Mouse (Mus musculus): ENCODE measurements around the gene Gab1.

Gab1 gene

DNA sequence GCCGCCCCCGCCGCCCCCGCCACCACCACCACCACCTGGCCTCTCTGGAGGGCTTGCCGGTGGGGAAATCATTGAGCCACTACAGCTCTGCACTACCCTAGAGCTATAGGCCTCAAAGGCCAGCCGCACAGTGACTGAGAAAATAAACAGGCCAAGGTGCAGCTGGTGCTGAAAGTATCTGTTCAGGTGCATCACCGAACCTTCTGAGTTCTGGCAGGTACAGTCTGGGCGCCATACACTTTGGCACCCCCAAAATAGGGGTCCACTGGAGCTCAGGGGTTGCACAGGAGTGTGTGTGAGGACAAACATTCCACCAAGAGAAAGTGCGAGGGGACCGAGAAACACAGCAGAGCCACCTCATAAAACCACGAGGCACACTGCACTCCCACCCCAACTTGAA lies 31.7 kb downstream of the Gab1 start:
- ATAC-seq (ENCODE audit: insufficient number of reproducible peaks, low FRiP score, low TSS enrichment): no peak

DNA sequence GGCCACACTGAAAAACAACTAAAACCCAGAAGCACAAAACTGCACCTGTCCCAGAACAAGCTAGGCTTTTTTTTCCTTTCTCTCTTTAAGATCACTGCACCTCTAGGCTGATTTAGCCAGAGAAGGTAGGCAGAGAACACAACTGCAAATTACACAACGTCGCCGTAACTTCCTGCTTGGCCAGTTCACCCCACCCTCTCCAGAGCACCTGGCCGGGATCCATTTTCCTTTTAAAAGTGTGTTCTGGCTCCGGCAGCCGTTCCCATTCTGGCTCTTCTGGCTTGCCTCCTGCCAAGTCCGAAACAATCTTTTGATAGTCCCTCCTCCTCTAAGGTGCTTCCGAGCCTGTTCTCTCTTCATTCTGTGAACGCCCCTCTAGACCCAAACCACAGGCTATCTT lies 32.4 kb downstream of the Gab1 start:
- no peak for ATAC-seq (ENCODE audit: insufficient number of reproducible peaks, low FRiP score, low TSS enrichment)

DNA sequence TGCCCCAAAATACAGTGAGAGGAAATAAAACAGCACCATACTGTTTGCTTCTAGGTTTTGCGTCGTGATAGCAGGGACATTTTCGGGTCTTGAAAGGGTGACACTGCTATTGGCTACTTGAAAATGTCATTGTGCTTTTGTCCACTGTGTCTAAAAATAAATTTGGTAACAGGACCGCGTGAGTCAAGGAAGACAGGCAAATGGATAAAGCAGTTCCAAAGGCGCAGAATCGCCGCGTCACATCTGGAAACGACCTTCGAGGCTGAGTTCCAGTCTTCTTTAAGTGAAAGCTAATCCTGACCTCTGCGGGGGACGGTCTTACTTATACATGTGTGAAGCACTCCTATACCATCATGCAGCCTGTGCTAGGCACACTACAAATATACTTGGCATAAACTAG lies 35.0 kb downstream of the Gab1 start:
- ATAC-seq (ENCODE audit: insufficient number of reproducible peaks, low FRiP score, low TSS enrichment): no peak

DNA sequence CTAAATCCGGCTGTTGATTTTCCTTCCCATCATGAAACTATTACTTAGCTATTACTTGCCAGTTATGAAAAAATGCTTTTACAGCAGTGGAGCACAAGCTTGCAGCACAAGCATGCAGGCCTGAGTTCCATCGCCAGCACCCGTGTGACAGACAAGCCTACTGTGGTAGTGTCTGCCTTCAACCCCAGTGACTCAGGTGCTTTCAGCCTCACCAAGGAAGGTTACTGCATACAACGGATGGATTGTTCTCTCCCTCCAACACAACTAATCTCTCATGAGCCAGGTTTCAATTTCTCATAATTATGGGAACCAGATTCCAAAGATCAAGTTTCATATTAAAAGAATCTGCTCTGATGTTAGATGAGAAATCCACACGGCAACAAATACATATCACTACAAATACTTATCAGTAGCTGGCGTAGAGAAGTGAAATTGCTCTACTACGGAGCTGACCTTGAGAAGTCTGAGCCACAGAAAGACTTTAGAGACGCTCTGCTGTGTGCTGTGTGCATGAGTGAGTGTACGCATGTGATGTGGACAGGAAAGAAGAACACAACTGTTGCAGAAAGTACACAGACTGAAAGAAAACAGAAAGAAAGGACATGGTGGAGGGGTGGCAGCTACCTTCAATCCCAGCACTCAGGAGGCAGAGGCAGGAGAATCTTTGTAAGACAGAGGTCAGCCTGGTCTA lies 36.4 kb downstream of the Gab1 start:
- no peak for ATAC-seq (ENCODE audit: insufficient number of reproducible peaks, low FRiP score, low TSS enrichment)

DNA sequence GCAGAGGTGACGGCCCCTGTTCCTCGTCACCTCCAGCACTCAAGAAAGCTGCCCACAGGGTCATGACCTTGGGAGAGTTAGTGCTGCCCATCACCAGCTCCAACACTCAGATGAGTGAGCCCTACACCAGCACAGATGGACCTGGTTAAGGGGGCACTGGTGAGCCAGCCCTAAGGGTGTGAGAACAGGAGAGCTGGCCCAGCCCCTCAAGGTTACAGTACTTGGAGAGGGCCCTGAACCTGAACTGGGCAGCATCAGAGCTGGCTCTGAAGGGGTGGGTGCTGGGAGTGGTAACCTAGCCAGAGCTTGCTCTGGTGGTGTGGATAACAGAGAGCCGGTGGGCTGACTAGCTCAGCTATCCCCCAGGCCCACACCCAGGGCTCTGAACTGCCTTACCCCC lies 37.8 kb downstream of the Gab1 start:
- ATAC-seq (ENCODE audit: insufficient number of reproducible peaks, low FRiP score, low TSS enrichment): no peak

DNA sequence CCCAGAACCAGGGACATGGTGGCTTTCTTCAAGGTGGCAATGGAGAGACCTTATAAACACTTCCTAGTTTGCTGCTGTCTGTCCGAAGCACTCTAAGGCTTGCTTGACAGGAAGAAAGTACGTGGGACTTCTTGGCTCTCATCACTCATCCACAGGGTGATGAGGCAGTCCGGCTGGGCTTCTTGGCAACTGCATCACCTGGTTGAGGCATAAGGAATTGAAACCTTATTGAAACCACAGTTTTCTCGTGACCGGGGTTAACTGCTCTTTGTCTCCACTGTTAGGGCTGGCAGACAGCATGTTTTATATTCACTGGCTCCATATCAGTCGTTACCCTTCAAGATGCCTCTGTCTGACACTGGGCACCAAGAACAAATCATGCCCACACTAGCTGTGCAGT lies 40.2 kb downstream of the Gab1 start:
- ATAC-seq (ENCODE audit: insufficient number of reproducible peaks, low FRiP score, low TSS enrichment): no peak

DNA sequence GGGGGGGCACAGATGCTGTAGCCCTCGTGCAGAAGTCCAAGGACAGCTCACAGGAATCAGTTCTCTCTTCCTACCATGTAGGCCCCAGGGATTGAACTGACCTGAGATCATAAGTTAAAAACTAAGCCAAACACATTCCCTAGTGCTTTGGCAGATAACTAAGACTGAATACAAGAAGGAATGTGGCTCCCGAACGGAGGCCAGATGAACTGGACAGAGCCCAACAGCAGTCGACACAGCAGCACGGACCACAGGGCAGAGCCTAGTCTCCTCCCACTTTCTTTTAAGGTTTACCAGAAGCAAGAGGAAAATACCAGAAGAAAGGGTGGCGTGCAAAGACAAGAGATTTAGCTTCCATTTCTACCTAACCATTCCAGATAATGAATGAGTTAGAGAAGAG lies 42.1 kb downstream of the Gab1 start:
- no peak for ATAC-seq (ENCODE audit: insufficient number of reproducible peaks, low FRiP score, low TSS enrichment)

DNA sequence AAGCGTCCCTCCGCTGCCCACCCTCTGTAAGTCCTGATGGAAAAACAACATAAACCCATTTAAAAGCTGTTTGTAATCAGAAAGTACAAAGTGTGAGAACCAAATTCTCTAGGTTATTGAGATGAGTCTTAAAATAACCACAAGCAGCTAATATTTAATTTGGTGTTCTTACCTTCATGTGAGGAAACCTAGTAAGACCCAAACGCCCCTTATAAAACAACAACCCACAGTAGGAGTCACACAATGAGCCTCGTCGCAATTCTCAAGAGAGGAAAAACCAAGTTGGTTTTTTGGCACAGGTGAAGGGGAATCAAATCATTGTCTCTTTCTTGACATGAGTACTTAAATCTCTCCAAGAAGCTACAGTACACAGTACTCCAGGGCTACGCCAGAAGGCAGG lies 44.9 kb downstream of the Gab1 start:
- no peak for ATAC-seq (ENCODE audit: insufficient number of reproducible peaks, low FRiP score, low TSS enrichment)

DNA sequence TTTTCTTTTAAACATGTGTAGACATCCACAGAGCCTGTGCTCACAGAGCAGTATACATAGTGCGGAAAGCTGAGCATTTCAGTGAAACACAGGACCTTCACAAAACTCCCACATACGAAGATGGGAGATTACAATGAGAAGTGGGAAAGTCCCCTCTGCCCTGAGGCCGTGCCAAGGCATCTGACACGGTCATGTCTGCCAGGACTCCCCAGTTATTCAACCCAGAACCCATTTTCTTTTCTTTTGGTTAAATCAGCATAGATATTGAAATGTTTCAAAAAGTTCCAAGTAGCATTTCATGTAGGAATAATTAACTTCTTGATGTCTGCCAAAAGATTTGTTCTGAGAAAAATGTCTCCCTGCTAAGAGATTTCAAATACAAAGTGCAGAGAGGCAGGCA lies 45.9 kb downstream of the Gab1 start:
- no peak for ATAC-seq (ENCODE audit: insufficient number of reproducible peaks, low FRiP score, low TSS enrichment)

DNA sequence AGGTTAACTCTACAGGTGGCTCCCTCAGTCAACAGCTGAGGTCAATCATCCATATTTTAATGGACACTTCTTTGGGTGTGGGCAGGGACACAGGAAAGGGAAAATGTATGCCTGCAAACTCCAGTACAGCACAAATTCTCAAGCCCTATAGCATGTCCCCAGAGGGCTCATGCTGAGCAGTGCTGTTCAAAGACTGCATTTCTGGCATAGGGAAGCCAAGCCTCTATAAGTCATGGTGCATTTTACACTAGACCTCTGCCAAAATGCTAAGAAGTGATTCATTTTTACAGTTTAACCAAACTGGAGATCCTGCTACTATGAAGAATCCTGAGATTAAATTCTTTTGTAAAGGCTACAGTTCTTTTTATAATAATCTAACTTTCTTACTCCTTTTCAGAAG lies 47.8 kb downstream of the Gab1 start:
- ATAC-seq (ENCODE audit: insufficient number of reproducible peaks, low FRiP score, low TSS enrichment): no peak

DNA sequence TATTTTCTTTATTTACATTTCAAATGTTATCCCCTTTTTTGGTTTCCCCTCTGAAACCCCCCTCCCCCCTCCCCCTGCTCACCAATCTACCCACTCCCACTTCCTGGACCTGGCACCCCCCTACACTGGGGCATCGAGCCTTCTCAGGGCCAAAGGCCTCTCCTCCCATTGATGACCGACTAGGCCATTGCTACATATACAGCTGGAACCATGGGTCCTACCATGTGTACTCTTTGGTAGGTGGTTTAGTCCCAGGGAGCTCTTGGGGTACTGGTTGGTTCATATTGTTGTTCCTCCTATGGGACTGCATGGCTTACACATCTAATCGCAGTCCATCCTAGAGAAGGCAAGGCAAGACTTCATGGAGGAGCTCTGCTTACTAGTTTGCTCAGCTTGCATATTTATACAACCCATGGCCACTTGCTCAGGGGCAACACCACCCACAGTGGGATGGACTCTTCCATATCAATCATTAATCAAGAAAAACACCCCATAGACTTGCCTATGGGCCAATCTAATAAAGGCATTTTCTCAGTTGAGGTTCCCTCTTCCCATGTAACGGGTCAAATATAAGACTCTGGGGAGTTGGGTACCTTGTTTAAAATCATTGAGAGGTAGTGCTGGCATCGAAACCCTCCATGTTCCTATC lies 48.3 kb downstream of the Gab1 start:
- ATAC-seq (ENCODE audit: insufficient number of reproducible peaks, low FRiP score, low TSS enrichment): no peak

DNA sequence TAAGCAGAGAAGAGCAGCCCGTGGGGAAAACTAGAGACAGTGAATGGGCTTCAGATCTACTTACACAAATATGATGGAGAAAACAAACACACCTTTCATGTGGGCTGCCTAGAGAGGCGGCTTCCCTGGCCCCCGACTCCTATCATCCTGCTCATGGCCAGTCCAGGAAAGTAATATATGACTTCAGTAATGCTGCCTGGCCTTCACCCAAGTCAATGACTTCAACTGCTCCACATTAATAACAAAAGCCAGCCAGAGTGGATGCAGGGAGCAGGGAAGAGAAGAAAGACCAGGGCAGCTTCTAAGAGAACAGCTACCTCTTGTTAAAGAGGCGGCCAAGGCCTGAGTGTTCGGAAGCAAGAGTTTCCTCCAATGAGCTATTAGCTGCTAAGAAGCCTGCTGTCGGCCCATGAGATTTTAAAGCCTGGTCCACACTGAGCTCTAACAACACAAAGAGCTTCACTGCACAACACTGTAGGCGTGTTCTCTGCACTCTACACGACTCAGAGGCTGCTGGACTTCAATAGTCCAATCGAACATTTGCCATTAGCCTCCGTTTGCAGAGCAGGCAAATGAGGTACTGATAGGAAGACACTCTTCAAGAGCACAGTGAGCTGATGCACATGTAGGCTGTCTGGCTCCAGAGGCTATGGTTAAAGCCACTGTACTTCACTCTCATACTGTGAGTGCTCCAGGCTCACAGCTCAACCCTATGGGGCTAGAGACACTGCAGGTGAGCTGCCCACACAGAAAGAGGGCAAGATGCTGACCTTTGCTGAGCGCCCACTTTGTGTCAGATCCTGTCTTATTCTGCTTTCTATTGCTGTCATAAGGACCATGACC lies 49.4 kb downstream of the Gab1 start:
- ATAC-seq (ENCODE audit: insufficient number of reproducible peaks, low FRiP score, low TSS enrichment): peak; percentile 21; the same call in 1 of the 2 replicates

DNA sequence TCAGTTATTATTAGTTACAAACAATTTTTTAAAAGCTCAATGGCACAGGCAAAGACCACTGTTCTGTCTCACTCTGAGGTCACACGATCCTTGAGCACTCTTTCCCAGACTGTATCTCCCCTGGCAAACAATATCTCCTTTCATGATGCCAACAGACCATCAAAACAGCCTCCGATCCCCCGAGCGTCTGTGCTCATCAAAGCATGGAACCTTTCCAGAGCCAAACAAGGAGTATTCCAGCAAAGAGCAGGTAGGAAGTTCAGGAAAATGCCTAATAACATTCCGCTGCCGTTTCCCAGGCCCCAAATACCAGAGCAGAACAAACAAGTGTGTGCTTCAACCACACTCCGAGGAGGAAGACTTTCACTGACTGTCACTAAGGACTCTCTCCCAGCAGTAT lies 50.2 kb downstream of the Gab1 start:
- ATAC-seq (ENCODE audit: insufficient number of reproducible peaks, low FRiP score, low TSS enrichment): 0 out of 2 replicates have a peak, but pooled peaks have one; percentile 5

DNA sequence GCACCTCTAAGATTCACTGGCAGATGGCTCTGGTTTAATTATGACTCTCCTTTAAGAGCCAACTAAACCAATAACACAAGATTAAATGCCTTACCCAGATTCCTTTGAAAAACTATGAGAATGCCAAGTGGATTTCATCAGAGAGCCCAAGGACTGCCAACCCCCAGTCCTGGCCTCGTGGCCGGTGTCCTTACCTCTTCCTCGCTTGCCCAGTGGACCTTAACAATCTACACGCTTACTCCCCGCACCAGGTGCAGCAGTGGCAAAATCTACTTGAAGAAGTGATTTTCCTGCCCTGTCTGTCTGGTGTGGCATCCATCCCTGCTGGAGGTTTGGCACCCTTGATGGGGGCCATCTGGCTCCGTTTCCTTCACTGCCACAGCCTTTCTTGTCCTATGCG lies 53.3 kb downstream of the Gab1 start:
- 0 out of 2 replicates have a peak, but pooled peaks have one; percentile 42 for ATAC-seq (ENCODE audit: insufficient number of reproducible peaks, low FRiP score, low TSS enrichment)

DNA sequence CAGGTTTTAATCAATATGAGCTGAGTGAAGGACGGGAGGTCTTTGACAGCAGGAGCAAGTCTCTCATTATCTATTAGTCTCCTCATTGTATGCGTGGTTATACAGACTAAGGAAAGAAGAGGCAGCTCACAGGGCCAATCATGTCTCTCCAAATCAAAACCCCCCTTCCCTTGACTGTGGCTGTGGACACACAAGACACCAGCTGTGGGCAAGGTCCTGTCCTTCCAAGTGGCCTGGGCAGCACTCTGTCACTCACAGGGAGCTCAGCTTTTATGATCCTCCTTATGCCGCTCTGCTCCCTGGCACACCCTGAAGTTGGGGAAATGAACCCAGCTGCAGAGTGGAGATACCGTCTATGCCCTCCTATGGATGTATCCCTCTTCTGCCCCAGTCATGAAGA lies 55.2 kb downstream of the Gab1 start:
- ATAC-seq (ENCODE audit: insufficient number of reproducible peaks, low FRiP score, low TSS enrichment): no peak

DNA sequence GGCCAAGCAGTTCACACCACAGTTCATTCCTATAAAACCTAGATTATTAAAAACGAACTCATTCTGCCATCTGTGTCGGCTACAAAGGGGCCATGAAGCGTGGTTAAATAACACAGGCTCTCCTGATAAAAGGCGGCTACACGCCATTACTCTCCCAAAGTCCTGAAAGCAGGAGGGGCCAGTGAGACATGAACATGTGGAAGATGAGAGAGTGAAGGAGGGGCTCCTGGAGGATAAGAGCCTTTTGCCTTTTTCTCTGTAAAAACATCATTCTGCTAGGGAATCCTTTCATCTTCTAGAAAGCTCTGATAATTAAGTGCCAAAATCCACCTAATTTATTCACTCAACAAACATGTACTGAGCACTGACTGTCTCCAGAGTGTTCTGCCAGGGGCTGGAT lies 55.9 kb downstream of the Gab1 start:
- no peak for ATAC-seq (ENCODE audit: insufficient number of reproducible peaks, low FRiP score, low TSS enrichment)

DNA sequence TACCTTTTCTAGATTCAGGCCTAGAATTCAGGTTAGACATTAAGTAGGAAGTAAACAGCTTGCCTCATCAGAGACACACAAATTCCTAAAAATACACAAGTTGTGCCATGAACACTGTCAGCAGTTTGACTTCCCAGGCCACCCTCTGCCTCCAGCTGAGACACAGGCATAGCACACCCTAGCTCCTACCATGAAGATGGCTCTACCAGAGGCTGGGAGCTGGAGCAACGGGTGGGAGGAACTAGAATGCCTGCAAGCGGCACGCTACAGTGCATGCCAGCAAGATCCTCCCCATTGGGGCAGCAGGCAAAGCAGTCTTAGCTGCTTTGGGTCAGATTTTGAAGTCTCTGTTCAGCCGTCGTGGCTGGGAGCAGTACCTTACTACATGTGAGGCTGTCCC lies 57.1 kb downstream of the Gab1 start:
- ATAC-seq (ENCODE audit: insufficient number of reproducible peaks, low FRiP score, low TSS enrichment): no peak

DNA sequence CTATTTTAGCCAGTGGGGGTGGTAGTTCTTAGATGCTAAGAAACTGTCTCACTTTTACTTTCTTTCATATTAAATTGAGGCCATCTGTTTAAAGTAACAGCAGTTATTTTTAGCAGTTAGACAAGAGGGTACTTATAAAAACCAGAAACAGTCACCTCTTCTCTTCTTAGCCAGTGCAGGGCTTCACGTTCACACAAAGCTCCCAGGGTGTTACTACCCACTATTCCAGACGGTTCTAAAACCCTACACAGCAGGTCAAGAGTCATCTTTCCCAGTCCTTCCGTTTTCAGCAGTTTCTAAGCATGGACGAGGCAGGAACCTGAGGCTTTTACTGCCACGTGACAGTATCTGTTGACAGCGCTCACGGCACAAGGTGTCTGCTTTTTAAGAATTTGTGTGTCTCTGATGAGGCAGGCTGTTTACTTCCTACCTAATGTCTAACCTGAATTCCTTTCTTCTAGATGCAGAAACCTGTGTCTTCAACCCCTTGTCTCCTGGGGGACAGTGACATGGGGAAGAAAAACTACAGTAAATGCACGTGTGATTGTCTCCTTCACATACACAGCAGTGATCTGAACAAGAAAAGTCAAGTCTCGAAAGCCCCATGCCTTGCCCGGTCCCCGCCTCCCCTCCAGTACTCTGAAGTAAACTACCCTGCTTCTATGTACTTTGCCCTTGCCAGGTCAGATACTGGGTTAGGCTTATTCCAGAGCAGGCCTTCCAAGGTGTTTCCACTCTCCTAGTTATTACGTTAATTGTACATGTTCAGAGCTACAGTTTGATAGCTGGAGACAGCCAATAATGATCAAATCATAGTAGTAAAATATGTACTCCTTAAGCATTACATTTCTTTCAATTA lies 58.7 kb downstream of the Gab1 start:
- no peak for ATAC-seq (ENCODE audit: insufficient number of reproducible peaks, low FRiP score, low TSS enrichment)

DNA sequence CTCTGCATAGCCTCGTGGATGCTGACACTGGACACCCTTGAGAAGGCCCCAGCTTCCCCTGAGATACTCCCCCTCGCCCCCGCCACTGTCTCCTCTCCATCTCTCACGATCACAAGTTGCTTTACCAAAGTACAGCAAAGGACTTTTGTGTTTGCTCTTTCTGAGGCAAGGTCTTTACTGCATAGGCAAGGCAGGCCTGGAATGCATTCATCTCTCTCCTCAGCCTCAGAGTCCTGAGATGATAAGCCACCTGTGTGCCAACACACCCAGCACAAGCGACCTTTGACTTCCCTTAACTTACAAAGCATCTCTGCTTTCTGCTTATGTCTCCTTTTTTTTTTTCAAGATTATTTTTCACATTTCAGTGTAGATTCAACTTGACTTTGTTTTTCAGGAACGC lies 61.3 kb downstream of the Gab1 start:
- no peak for ATAC-seq (ENCODE audit: insufficient number of reproducible peaks, low FRiP score, low TSS enrichment)

DNA sequence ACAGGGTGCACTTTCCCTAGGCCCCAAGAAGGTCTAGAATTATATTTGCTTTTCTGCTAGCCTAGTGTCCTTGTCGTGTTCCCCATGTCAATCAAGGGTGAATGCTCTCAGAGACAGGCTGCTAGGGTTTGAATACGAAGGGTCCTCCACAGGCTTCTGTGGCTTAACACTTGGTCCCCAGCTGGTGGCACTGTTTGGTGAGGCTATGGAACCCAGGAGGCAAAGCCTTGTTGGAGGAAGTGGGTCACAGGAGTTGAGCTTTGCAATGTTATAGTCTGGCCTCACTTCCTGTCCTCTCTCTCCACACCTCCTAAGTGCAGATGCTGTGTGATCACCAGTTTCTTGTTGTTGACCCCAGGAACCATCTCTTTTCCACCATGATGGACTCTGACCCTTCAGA lies 63.3 kb downstream of the Gab1 start:
- no peak for ATAC-seq (ENCODE audit: insufficient number of reproducible peaks, low FRiP score, low TSS enrichment)

DNA sequence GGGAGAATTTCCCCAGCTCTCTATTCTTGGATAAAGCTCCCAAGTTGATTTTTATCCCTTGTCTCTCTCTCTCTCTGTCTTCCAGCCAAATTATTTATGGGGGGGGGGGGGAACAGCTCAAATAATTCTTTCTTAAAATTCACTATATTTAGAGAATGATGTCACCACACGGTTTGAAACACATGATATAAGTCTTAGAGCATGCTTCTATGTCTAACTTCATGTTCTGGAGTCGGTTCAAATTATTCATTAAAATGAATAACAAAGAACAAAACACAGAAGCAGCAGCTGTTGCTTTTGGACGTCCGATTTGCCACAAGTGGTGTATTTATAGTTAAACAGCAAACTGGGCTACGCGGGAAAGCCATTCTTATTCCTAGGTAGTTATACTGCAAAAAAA lies 65.1 kb downstream of the Gab1 start:
- ATAC-seq (ENCODE audit: insufficient number of reproducible peaks, low FRiP score, low TSS enrichment): no peak
